Mouse (Mus musculus) thymus, postnatal 36 days (tissue): ENCODE data around the gene Olfr53.
"Not testable (repeated sequence)": the region's sequence is repeated elsewhere in the genome, so short reads cannot be mapped to it uniquely, and the experiment has no call there.

ENCODE experiments used
- DNase-seq, 2 experiments: peaks; one replicate each; pipeline ENCODE4 v3.0.0; 2022; ENCODE audit warnings: mixed read lengths in 2 of 2

Gene Olfr53

GRCm38 (mm10) chr7:140646152-140646551 lies at the start of gene Olfr53:
TSS of gene Olfr53 (plus strand) at chr7:140646452.
- no peak for DNase-seq

DNA sequence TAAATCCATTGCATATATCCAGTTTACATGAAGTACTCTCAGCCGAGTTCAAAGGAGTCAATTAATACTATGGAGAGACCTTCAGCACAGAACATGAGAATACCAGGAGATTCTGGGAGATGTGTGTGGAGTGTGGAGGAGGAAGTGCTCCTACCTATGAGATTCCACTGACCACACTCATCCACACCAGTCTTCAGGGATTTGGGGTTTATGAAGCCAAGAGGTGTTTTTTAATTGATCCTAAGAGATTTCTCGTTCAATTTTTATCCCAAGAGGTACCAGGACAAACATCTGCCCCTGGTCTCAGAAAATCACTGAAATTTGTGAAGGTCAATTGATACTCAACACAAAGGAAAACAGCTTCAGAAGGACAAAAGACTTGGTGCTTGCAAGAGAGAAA lies 45.3 kb upstream of the Olfr53 start, which contains the start of gene Olfr46:
TSS of gene Olfr46 (plus strand) at position 301 of the 400 bp plus-strand sequence.
- DNase-seq = not testable (repeated sequence)

- DNase-seq = not testable (repeated sequence)
These were observed 17.6 kb upstream of the Olfr53 start, which contains the start of gene Olfr61 for GRCm38 (mm10) chr7:140628670-140629069. TSS of gene Olfr61 (plus strand) at chr7:140628970.

DNA sequence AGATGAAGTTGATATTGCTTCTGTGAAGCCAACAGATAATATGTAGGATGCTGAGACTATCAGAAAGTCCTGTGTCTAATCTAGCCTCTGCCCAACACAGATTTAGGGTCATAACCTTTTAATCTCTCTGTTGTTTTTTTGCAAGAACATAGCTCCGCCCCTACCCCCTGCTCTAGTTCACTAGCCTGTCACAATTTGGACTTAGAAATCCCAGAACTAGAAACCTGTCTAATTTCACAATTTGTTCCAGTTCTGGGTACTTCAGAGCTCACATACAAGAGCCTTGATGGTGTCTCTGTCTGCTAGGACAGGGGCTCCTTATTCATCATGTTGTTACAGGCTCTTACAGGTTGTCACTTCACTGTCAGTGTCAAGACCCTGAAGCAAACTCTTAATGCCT lies 15.7 kb upstream of the Olfr53 start:
- DNase-seq = no peak

DNA sequence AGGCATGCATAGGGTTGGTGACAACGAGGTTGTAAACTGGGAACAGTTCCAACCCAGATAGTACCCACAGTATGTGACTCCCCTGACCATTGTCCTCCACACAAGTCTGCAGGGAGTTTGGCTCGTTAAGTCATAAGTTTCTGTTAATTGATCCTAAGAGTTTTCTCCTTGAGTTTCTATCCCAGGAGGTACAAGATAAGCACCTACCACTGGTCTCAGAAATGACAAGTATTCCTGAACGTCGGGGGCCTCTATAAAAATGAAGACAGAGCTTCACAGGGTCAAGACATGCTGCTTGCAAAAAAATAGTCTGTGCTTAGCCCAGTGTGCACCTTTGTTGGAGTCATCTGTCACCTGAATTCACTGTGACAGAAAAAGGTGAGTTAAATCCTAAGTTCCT lies 13.4 kb downstream of the Olfr53 start, which contains the start of gene Olfr539:
TSS of gene Olfr539 (plus strand) at position 301 of the 400 bp plus-strand sequence.
- no peak for DNase-seq

GRCm38 (mm10) chr7:140670693-140671092 lies 24.4 kb downstream of the Olfr53 start:
- not testable (repeated sequence) for DNase-seq

DNA sequence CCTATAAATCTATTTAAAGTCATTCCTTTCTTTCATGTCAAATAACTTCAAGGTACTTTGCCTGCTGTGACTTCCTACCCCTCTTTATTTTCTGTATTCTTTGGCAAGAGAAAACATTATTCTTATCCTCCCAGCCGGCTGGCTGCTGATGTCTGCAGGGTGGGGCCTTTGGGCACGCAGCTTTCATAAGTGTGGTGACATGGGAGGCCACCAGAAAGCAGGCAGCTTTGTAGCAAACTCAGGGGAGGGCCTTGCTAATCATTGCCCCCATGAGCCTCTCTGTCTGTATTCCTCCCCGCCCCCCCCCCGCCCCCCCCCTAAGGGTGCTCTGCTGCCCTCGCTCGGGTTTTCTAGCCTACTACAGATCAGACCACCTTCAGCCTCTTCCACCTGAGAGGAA lies 29.6 kb downstream of the Olfr53 start:
- DNase-seq = no peak

- DNase-seq = not testable (repeated sequence)
These were observed 33.3 kb downstream of the Olfr53 start for GRCm38 (mm10) chr7:140679591-140679990.

DNA sequence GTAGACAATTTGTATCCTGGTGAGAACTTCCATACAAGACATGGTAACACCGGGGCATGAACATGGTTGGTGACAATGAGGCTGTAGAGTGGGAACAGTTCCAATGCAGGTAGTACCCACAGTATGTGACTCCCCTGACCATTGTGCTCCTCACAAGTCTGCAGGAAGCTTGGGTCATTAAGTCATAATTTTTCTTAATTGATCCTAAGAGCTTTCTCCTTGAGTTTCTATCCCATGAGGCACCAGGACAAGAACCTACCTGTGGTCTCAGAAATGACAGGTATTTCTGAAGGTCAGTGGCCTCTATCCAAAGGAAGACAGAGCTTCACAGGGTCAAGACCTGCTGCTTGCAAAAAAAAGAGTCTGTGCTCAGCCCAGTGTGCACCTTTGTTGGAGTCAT lies 35.4 kb downstream of the Olfr53 start, which contains the start of gene Olfr45:
TSS of gene Olfr45 (plus strand) at position 301 of the 400 bp plus-strand sequence.
- no peak for DNase-seq

- no peak for DNase-seq
These were observed 50.7 kb downstream of the Olfr53 start, which contains the start of gene Olfr541 for GRCm38 (mm10) chr7:140696967-140697366. TSS of gene Olfr541 (plus strand) at chr7:140697267.
